Mouse (Mus musculus) forebrain, embryonic 11.5 days (tissue): ENCODE measurements around the gene Pate3. TPM values are rescaled to one million over a fixed set of nuclear protein-coding genes. Genes with fewer than 3 reads are reported as not detected.

Source experiments
- polyA plus RNA-seq: library from polyadenylated mRNA; unstranded; fragments of >200 nt; fragmentation: Nextera tagmentation; extraction: Ambion mirVana; gene quantifications from 2 replicates; pipeline ENCODE4 v1.2.1, GENCODE M21; 2014

Gene Pate3
- polyA plus RNA-seq, 1 experiment from 2014 or later, result not detected

Other genes starting within 250 kb of the Pate3 start
- gene Cdon, start 227.1 kb downstream of the Pate3 start, polyA plus RNA-seq, result 16.4 and 17.2 TPM in 2 replicates
- gene Gm1113, start 129.9 kb downstream of the Pate3 start, polyA plus RNA-seq, result not detected in 2 replicates
- gene Ddx25, start 89.7 kb downstream of the Pate3 start, polyA plus RNA-seq, result 8.2 and 8.8 TPM in 2 replicates
- 21.8 TPM in 2 replicates for gene Pus3, start 89.6 kb downstream of the Pate3 start, polyA plus RNA-seq
- gene Pate2, start 77.9 kb downstream of the Pate3 start, polyA plus RNA-seq, result 0.75 and 1.0 TPM in 2 replicates
- 31.1 and 34.2 TPM in 2 replicates for gene Hyls1, start 77.8 kb downstream of the Pate3 start, polyA plus RNA-seq
- gene Pate4, start 36.3 kb downstream of the Pate3 start, polyA plus RNA-seq, result not detected in 2 replicates
- gene Pate1, start 39.2 kb upstream of the Pate3 start, polyA plus RNA-seq, result not detected in 2 replicates
- not detected in 2 replicates for gene Gm17677, start 92.8 kb upstream of the Pate3 start, polyA plus RNA-seq
- gene Gm17727, start 129.9 kb upstream of the Pate3 start, polyA plus RNA-seq, result not detected in 2 replicates
- gene Gm27235, start 141.9 kb upstream of the Pate3 start, polyA plus RNA-seq, result not detected in 2 replicates
- gene D730048I06Rik, start 141.9 kb upstream of the Pate3 start, polyA plus RNA-seq, result not detected in 2 replicates
- gene 9230110F15Rik, start 195.9 kb upstream of the Pate3 start, polyA plus RNA-seq, result not detected in 2 replicates